Mouse (Mus musculus) erythroblast, embryonic 14.5 days (primary cell): ENCODE results near the gene Pigl. TPM values are rescaled to one million over a fixed set of nuclear protein-coding genes. Genes with fewer than 3 reads are reported as not detected.

Experiments used
- H3K27me3 ChIP-seq: 2 replicates; pipeline ENCODE4 v1.6.1; 2012; ENCODE audit warnings: inconsistent platforms; ENCODE audit not compliant: control insufficient read depth
- H3K36me3 ChIP-seq: 2 replicates; pipeline ENCODE4 v1.6.1; 2012; ENCODE audit warnings: mild to moderate bottlenecking, inconsistent platforms; ENCODE audit not compliant: control insufficient read depth
- H3K4me1 ChIP-seq: 2 replicates; pipeline ENCODE4 v1.6.1; 2012; ENCODE audit warnings: inconsistent platforms; ENCODE audit not compliant: control insufficient read depth
- H3K4me3 ChIP-seq: replicated peaks from 2 replicates; pipeline ENCODE3; 2012; ENCODE audit warnings: moderate library complexity, mild to moderate bottlenecking, inconsistent platforms
- H3K9me3 ChIP-seq: 2 replicates; pipeline ENCODE4 v1.6.1; 2012; ENCODE audit warnings: low read length, inconsistent platforms, mixed read lengths; ENCODE audit not compliant: control insufficient read depth
- GATA1 ChIP-seq: IDR thresholded peaks from 2 replicates; pipeline ENCODE4 v1.6.1; 2012; ENCODE audit warnings: low read length, inconsistent platforms, mixed read lengths
- TAL1 ChIP-seq: IDR thresholded peaks from 3 replicates; pipeline ENCODE4 v1.6.1; 2012; ENCODE audit warnings: low read length, inconsistent platforms, mixed read lengths
- polyA plus RNA-seq: library from polyadenylated mRNA; stranded (reverse); fragments of >175 nt; gene quantifications from 2 replicates; pipeline ENCODE4 v1.2.3, GENCODE M21; 2012

Gene Pigl
- polyA plus RNA-seq, 1 experiment = 0.11 TPM

GRCm38 (mm10) chr11:62509571-62509970, 51.3 kb downstream of the Pigl start:
- TF ChIP-seq GATA1 (no peak), TAL1 (no peak)
- Histone ChIP-seq H3K4me1 (no peaks in the 10 kb centered on the region), H3K4me3 (no peak overlapping the region), H3K27me3 (no peaks in the 10 kb centered on the region), H3K9me3 (no peaks in the 10 kb centered on the region), H3K36me3 (peaks cover 8% of the 10 kb centered on the region)

- no peaks in the 10 kb centered on the region for H3K4me1 ChIP-seq
- no peaks in the 10 kb centered on the region for H3K9me3 ChIP-seq
- peaks cover 8% of the 10 kb centered on the region for H3K36me3 ChIP-seq
- H3K4me3 ChIP-seq = no peak overlapping the region
- TF ChIP-seq GATA1 = no peak
- no peak for TF ChIP-seq TAL1
- H3K27me3 ChIP-seq = no peaks in the 10 kb centered on the region
These were observed 52.7 kb downstream of the Pigl start for GRCm38 (mm10) chr11:62510956-62511355.

GRCm38 (mm10) chr11:62511444-62512202, 53.4 kb downstream of the Pigl start:
- H3K9me3 ChIP-seq = no peaks in the 10 kb centered on the region
- H3K27me3 ChIP-seq = no peaks in the 10 kb centered on the region
- H3K4me3 ChIP-seq = no peak overlapping the region
- TF ChIP-seq GATA1 (no peak), TAL1 (no peak)
- H3K4me1 ChIP-seq = no peaks in the 10 kb centered on the region
- peaks cover 8% of the 10 kb centered on the region for H3K36me3 ChIP-seq

GRCm38 (mm10) chr11:62512529-62513080, 54.3 kb downstream of the Pigl start:
- Histone ChIP-seq H3K36me3 (peaks cover 8% of the 10 kb centered on the region), H3K9me3 (no peaks in the 10 kb centered on the region), H3K27me3 (no peaks in the 10 kb centered on the region), H3K4me3 (no peak overlapping the region), H3K4me1 (no peaks in the 10 kb centered on the region)
- TF ChIP-seq TAL1 (no peak), GATA1 (no peak)

GRCm38 (mm10) chr11:62513311-62513710, 55.1 kb downstream of the Pigl start:
- H3K4me3 ChIP-seq = no peak overlapping the region
- no peaks in the 10 kb centered on the region for H3K27me3 ChIP-seq
- TF ChIP-seq TAL1 (no peak), GATA1 (no peak)
- H3K36me3 ChIP-seq = peaks cover 8% of the 10 kb centered on the region
- no peaks in the 10 kb centered on the region for H3K4me1 ChIP-seq
- H3K9me3 ChIP-seq = no peaks in the 10 kb centered on the region

GRCm38 (mm10) chr11:62518991-62519390, 60.7 kb downstream of the Pigl start:
- no peaks in the 10 kb centered on the region for H3K27me3 ChIP-seq
- no peaks in the 10 kb centered on the region for H3K9me3 ChIP-seq
- TF ChIP-seq GATA1 = no peak
- TF ChIP-seq TAL1 = no peak
- no peaks in the 10 kb centered on the region for H3K4me1 ChIP-seq
- no peaks in the 10 kb centered on the region for H3K36me3 ChIP-seq
- H3K4me3 ChIP-seq = no peak overlapping the region

GRCm38 (mm10) chr11:62522283-62522682, 64.0 kb downstream of the Pigl start:
- Histone ChIP-seq H3K27me3 (no peaks in the 10 kb centered on the region), H3K4me3 (no peak overlapping the region), H3K9me3 (no peaks in the 10 kb centered on the region), H3K36me3 (peaks cover 6% of the 10 kb centered on the region), H3K4me1 (no peaks in the 10 kb centered on the region)
- TF ChIP-seq GATA1 (no peak), TAL1 (no peak)

GRCm38 (mm10) chr11:62537089-62537488, 78.8 kb downstream of the Pigl start:
- no peak for TF ChIP-seq GATA1
- no peak for TF ChIP-seq TAL1
- peaks cover 47% of the 10 kb centered on the region for H3K27me3 ChIP-seq
- no peak overlapping the region for H3K4me3 ChIP-seq
- peaks cover 19% of the 10 kb centered on the region for H3K4me1 ChIP-seq
- no peaks in the 10 kb centered on the region for H3K9me3 ChIP-seq
- H3K36me3 ChIP-seq = peaks cover 13% of the 10 kb centered on the region

- Histone ChIP-seq H3K36me3 (peaks cover 13% of the 10 kb centered on the region), H3K4me1 (peaks cover 19% of the 10 kb centered on the region), H3K9me3 (no peaks in the 10 kb centered on the region), H3K27me3 (peaks cover 47% of the 10 kb centered on the region), H3K4me3 (peak overlapping the region; percentile 31)
- TF ChIP-seq GATA1 (no peak), TAL1 (no peak)
These were observed 79.3 kb downstream of the Pigl start for GRCm38 (mm10) chr11:62537590-62537989.
